Mouse (Mus musculus): ENCODE measurements around the gene Nsmce1.

The Nsmce1 gene

GRCm38 (mm10) chr7:125492551-125492950 lies 1.2 kb upstream of the Nsmce1 start:
- in situ Hi-C loops (cut with MboI; ENCODE audit: unreplicated experiment in 2 of 2), result loop anchor here in 1 of 2 experiments (10.0 kb wide), 1 partner anchor 62 kb away; the partner anchor contains the start of gene Il4ra

GRCm38 (mm10) chr7:125491760-125492159 lies 364 bp upstream of the Nsmce1 start:
- in situ Hi-C loops (cut with MboI; ENCODE audit: unreplicated experiment in 2 of 2), result loop anchor here in 1 of 2 experiments (10.0 kb wide), 1 partner anchor 63 kb away; the partner anchor contains the start of gene Il4ra

- in situ Hi-C loops (cut with MboI; ENCODE audit: unreplicated experiment in 2 of 2), result loop anchor here in 1 of 2 experiments (10.0 kb wide), 1 partner anchor 65 kb away; the partner anchor contains the start of gene Il4ra
These were observed 1.8 kb downstream of the Nsmce1 start for GRCm38 (mm10) chr7:125489636-125490035.

DNA sequence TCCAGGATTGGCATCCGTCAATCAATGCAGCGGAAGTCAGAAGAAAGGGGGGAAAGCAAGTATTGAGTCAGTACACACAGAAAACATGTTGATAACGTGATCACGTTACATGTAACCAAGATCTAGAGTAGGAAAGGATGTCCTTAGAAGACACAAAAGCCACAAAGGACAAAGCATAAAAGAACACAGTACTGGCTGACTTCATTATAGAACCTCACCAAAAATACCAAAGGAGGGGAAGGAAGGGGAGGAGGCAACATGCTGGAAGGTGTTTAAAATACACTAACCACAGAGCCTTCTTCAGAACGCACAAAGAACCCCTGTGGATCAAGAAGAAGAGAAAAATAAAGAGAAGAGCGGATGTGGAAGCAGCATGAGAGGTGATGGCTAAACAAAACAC lies 2.7 kb downstream of the Nsmce1 start:
- in situ Hi-C loops (cut with MboI; ENCODE audit: unreplicated experiment in 2 of 2), result no loop called here

DNA sequence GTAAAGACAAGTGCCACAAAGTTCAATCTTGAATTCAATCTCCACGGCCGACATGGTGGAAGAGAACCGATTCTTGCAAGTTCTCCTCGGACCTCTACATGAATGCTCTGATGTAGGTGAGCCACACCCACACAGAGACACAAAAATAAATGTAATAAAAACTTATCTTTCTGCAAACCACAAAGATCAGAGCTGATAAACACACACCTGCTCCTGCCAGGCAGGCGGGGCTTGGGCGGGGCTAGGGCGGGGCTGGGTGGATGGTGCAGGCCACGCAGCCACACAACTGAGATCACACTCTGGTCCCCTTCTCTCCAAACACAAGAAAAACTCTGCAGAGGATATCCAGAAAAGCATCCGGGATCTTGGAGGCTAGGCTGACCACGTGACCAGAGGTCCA lies 4.3 kb downstream of the Nsmce1 start:
- in situ Hi-C loops (cut with MboI; ENCODE audit: unreplicated experiment in 2 of 2), result no loop called here

DNA sequence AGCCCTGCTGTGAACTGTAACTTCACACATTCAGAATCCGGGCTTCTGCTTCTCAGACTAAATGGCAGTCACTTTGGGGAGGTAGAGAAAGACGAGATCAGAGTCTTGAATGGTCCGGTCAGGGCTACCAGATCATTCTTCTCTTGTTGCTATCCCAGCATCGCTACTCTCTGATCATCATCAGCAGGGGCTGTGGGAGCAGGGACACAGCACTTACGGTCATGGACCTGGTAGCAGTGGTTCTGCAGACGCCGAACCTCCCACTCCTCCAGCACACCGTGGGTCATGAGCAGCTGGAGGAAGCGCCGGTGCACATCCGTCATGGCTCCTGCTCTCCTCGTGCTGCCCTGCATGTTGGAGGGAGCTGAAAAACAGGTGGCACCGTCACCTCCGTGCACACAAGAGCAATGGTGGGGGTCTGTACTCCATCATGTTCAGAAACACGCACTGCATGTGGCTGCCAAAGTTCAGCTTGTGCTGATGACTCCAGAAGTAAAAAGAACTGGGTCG lies 5.2 kb downstream of the Nsmce1 start:
- in situ Hi-C loops (cut with MboI; ENCODE audit: unreplicated experiment in 2 of 2), result no loop called here

DNA sequence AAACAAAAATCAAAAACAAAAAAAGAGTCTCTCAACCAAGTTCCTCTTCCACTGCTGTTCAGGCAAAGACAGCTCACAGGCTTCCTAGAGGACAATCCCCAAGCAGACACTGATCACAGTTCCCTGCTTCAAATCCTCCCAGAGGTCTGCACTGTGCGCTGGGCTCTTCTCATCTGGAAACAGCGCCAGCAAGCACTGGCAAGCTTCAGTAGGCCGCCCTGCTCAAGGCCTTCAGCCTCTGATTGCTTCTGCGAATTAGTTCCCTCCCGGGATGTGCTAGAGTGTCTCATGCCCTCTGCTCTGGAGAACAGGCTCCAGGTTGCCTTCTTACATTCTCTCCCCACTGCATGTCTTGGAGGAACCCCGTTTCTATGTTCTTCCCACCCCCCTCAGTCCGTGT lies 6.6 kb downstream of the Nsmce1 start:
- in situ Hi-C loops (cut with MboI; ENCODE audit: unreplicated experiment in 2 of 2), result no loop called here

GRCm38 (mm10) chr7:125482886-125483285 lies 8.5 kb downstream of the Nsmce1 start:
- in situ Hi-C loops (cut with MboI; ENCODE audit: unreplicated experiment in 2 of 2), result no loop called here

DNA sequence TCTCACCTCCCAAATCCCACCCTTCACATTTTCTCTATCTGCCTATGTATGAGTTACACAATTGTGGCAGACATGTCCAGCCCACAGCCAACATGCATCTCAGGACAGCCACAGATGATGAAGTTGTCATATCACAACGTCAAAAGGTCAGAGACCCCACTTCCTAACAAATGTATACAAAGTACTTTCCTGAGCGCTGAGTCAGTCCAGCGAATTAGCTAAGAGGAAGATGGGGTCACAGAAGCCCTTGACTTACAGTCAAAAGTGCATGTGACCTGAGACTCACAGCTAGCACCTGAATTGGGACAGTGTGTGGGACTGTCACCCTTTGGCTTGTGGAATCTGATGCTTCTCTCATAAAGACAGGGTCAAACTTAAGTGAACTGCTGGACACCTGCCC lies 9.1 kb downstream of the Nsmce1 start:
- in situ Hi-C loops (cut with MboI; ENCODE audit: unreplicated experiment in 2 of 2), result no loop called here

- in situ Hi-C loops (cut with MboI; ENCODE audit: unreplicated experiment in 2 of 2), result no loop called here
These were observed 10.9 kb downstream of the Nsmce1 start for GRCm38 (mm10) chr7:125480518-125480917.

DNA sequence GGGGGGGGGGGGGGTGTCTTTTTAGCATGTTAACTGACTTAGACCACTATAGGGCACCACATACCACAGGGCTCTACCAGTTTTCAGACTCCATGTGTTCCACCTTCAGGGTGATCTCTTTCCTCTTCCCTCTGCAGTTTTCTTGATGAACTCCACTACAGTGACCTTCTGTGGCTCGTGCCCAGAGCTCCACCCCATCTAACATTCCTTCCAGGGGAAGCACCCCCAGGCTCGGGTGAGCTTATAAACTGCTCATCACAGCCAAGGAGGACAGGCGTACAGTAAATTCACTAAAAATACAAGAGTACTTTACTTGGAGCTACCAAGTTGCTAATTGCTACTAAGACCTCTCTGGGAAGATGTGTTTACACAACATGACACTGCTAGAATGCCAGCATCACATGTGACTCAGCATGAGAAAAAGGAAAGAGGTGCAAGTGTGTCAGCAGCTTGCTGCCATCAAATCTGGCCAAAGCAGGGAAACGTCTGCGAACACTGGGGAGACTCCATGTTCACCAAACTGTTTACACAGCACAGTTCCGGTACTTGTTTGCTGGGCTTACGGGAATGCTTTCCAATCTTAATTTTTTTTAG lies 12.9 kb downstream of the Nsmce1 start:
- in situ Hi-C loops (cut with MboI; ENCODE audit: unreplicated experiment in 2 of 2), result no loop called here

DNA sequence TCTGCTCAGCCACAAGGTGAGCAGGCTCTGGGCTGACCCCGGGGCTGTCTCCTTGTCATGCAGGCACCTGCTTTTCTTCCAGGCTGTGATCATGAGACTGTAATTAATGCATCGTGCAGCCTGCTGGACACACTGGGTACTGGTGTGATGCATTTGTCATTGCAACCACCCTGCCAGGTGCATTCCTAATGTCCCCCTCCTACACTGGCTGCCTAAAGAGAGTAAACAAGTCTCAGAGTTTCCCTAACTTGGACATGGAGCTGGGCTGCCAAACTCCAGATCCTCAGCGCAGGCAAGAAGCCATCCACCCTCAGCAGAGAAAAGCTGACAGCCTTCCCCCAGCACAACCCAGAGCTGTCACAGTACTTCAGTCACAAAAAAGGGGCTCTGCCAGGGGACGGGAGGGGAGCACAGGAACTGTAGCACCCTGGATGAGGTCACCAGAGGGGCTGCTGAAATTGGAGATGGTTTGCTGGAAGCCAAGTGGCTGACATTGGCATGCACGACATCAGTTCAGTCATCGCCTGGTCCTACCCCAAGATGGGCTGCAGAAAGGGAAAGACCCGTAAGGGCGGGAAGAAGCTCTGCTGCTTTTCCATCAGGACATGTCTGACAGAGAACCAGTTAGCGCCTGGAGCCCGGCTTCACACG lies 15.7 kb downstream of the Nsmce1 start:
- in situ Hi-C loops (cut with MboI; ENCODE audit: unreplicated experiment in 2 of 2), result no loop called here

DNA sequence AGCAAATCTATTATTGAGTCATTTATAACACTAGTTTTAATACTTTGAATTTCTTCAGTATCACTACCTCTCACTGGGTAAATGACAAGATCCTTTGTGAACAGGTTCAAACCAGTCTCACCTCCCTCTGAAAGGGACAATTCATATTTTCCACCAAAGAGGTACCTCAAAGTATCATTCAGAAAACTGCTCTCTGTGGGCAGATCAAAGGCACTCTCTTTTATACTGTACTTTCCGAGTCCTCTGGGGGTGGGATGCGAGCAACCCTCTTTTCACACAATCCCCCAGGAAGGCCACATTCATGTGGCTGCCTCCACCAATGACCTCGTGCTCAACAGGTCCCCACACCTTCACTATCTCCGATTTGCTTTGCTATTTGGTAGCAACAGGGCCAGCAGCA lies 16.9 kb downstream of the Nsmce1 start:
- in situ Hi-C loops (cut with MboI; ENCODE audit: unreplicated experiment in 2 of 2), result loop anchor here (5.0 kb wide), 2 partner anchors 103 to 108 kb away; no protein-coding TSS in a partner anchor

GRCm38 (mm10) chr7:125471991-125472741 lies 19.2 kb downstream of the Nsmce1 start:
- in situ Hi-C loops (cut with MboI; ENCODE audit: unreplicated experiment in 2 of 2), result loop anchor here (5.0 kb wide), 2 partner anchors 105 to 110 kb away; no protein-coding TSS in a partner anchor

- in situ Hi-C loops (cut with MboI; ENCODE audit: unreplicated experiment in 2 of 2), result loop anchor here (5.0 kb wide), 2 partner anchors 106 to 111 kb away; no protein-coding TSS in a partner anchor
These were observed 20.5 kb downstream of the Nsmce1 start for GRCm38 (mm10) chr7:125470901-125471300.

GRCm38 (mm10) chr7:125469937-125470336 lies 21.5 kb downstream of the Nsmce1 start:
- in situ Hi-C loops (cut with MboI; ENCODE audit: unreplicated experiment in 2 of 2), result loop anchor here (5.0 kb wide), 3 partner anchors 107 to 177 kb away; no protein-coding TSS in a partner anchor

GRCm38 (mm10) chr7:125462200-125462599 lies 29.2 kb downstream of the Nsmce1 start:
- in situ Hi-C loops (cut with MboI; ENCODE audit: unreplicated experiment in 2 of 2), result no loop called here

DNA sequence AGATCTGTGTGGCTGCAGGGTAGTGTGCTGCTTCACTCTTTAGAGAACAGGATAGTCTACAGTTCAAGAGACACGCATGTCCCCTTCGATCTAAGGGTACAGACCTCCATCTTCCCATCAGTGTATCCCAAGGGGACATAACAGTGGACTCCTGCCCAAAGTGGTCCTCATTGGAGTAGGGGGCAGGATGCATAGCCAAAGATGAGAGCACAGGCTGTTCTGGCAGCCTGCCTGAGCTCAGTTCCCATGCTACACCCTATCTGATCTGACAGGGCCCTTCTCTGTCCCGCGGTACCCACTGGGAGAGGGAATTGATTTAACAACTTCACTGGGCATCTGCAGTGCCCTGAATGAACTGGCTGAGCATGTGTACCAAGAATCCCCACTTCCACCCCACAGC lies 37.7 kb downstream of the Nsmce1 start:
- in situ Hi-C loops (cut with MboI; ENCODE audit: unreplicated experiment in 2 of 2), result no loop called here

DNA sequence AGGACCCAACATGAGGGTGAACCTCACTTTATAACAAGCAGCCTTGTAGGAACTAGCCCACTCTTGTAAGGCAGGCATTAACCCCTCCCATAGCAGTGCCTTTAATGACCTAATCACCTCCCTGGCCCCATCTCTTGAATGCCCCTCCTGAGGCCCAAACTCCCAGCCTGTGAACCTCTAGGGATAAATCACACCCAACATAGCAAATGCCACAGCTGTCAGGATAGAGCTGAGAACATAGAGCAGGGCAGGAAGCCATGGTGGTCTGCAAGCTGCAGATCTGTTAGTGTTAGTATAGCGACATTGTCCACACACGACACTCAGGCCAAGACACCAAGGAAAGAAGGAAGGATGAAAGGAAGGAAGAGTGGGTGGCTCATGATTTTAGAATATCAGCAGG lies 40.3 kb downstream of the Nsmce1 start:
- in situ Hi-C loops (cut with MboI; ENCODE audit: unreplicated experiment in 2 of 2), result no loop called here

- in situ Hi-C loops (cut with MboI; ENCODE audit: unreplicated experiment in 2 of 2), result no loop called here
These were observed 40.7 kb downstream of the Nsmce1 start for GRCm38 (mm10) chr7:125450678-125451077.
